Mouse (Mus musculus) forebrain, embryonic 13.5 days (tissue): ENCODE results near the gene Hdac10. TPM values are rescaled to one million over a fixed set of nuclear protein-coding genes. Genes with fewer than 3 reads are reported as not detected.

Source experiments
- ATAC-seq: fragments of 200-750 bp; cut with Nextera tagmentation; 2 replicates; pipeline ENCODE4 v1.8.0; 2017
- H3K27ac ChIP-seq: fragments of 300-500 bp; sonication (generic); 2 replicates; pipeline ENCODE4 v1.5.1; 2015; ENCODE audit warnings: inconsistent platforms, mild to moderate bottlenecking, moderate library complexity
- H3K27me3 ChIP-seq: fragments of 300-500 bp; sonication (generic); 2 replicates; pipeline ENCODE4 v1.6.1; 2015; ENCODE audit warnings: mild to moderate bottlenecking, inconsistent platforms
- H3K36me3 ChIP-seq: fragments of 300-500 bp; sonication (generic); 2 replicates; pipeline ENCODE4 v1.6.1; 2015; ENCODE audit warnings: mild to moderate bottlenecking, inconsistent platforms; ENCODE audit not compliant: poor library complexity, severe bottlenecking
- H3K4me1 ChIP-seq: fragments of 300-500 bp; sonication (generic); 2 replicates; pipeline ENCODE4 v1.6.1; 2015; ENCODE audit warnings: inconsistent platforms
- H3K4me2 ChIP-seq: fragments of 300-500 bp; sonication (generic); 2 replicates; pipeline ENCODE4 v1.6.1; 2015; ENCODE audit warnings: inconsistent platforms, mild to moderate bottlenecking, moderate library complexity
- H3K4me3 ChIP-seq: fragments of 300-500 bp; sonication (generic); 2 replicates; pipeline ENCODE4 v1.5.1; 2015; ENCODE audit warnings: mild to moderate bottlenecking, inconsistent platforms
- H3K9ac ChIP-seq: fragments of 300-500 bp; sonication (generic); 2 replicates; pipeline ENCODE4 v1.6.1; 2015; ENCODE audit warnings: mild to moderate bottlenecking, inconsistent platforms
- H3K9me3 ChIP-seq: fragments of 300-500 bp; sonication (generic); replicated peaks from 2 replicates; pipeline ENCODE4 v1.6.1; 2016; ENCODE audit warnings: inconsistent platforms
- WGBS: fragments of 180-500 bp; shearing (Covaris S2); methylation state at CpG from one replicate; pipeline ENCODE4 v1.1.7; 2015; 5-methylcytosine and 5-hydroxymethylcytosine counted together
- microRNA-seq: library from miRNA; unstranded; fragments of <30 nt; microRNA quantifications from one replicate; pipeline ENCODE4, GENCODE M21; 2016
- polyA plus RNA-seq: library from polyadenylated mRNA; unstranded; fragments of >200 nt; fragmentation: Nextera tagmentation; extraction: Ambion mirVana; gene quantifications from 2 replicates; pipeline ENCODE4 v1.2.1, GENCODE M21; 2015

Hdac10 gene
- polyA plus RNA-seq, 1 experiment from 2014 or later: 22.3 TPM

GRCm38 (mm10) chr15:89083906-89084305 lies 44.6 kb downstream of the Hdac10 start:
- Histone ChIP-seq H3K4me3 (no peak overlapping the region), H3K27ac (no peak overlapping the region), H3K4me2 (no peak overlapping the region), H3K9ac (no peak overlapping the region), H3K4me1 (peaks cover 9% of the 10 kb centered on the region), H3K27me3 (no peaks in the 10 kb centered on the region), H3K36me3 (peaks cover 70% of the 10 kb centered on the region), H3K9me3 (no peaks in the 10 kb centered on the region)
- WGBS: 97% methylated on average over 1 of the region's 1 CpGs
- ATAC-seq: no peak

- Histone ChIP-seq H3K27ac (no peak overlapping the region), H3K36me3 (peaks cover 31% of the 10 kb centered on the region), H3K9ac (peak overlapping the region; percentile 90), H3K4me1 (peaks cover 34% of the 10 kb centered on the region), H3K9me3 (no peaks in the 10 kb centered on the region), H3K4me2 (peak overlapping the region; percentile 91), H3K27me3 (no peaks in the 10 kb centered on the region), H3K4me3 (no peak overlapping the region)
- 83% methylated on average over 9 of the region's 9 CpGs for WGBS
- no peak for ATAC-seq
These were observed 50.2 kb downstream of the Hdac10 start for GRCm38 (mm10) chr15:89078208-89078836.

DNA sequence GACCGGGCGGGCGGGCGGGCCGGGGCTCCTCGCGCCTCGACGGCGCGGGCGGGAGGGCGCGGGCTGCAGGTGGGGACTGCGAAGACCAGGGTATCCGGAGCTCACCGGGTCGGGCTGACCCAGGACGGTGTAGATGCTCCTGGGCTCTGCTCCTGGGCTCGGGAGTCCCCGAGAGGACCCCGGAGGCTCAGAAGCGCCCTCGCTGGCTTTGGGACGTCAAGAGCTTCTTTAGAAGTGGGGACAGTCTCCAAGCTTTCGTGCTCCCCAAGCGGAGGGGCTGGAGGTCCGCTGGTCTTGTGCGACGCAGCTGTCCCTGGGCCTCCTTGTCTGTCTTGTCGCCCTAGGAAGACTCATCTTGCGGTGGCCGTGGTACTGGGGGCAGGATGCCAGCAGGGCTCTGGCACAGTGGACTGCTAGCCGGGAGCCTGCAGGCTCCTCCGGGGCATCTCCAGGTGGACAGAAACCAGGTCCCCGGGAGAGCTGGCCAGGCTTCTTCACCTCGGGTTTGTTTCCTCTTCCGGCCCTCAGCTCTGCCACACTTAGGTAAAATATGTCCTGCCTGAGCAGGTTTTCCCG lies 52.3 kb downstream of the Hdac10 start:
- ATAC-seq: peak; percentile 77; the same call in 1 of the 2 replicates
- H3K27me3 ChIP-seq: no peaks in the 10 kb centered on the region
- H3K27ac ChIP-seq: peak overlapping the region; percentile 76
- H3K36me3 ChIP-seq: peaks cover 11% of the 10 kb centered on the region
- WGBS: under 1% methylated on average over 37 of the region's 39 CpGs
- H3K9ac ChIP-seq: peak overlapping the region; percentile 90
- peaks cover 34% of the 10 kb centered on the region for H3K4me1 ChIP-seq
- peak overlapping the region; percentile 91 for H3K4me2 ChIP-seq
- no peaks in the 10 kb centered on the region for H3K9me3 ChIP-seq
- peak overlapping the region; percentile 74 for H3K4me3 ChIP-seq

GRCm38 (mm10) chr15:89075478-89076147 lies 52.9 kb downstream of the Hdac10 start:
- Histone ChIP-seq H3K9me3 (no peaks in the 10 kb centered on the region), H3K4me1 (peaks cover 34% of the 10 kb centered on the region), H3K9ac (peak overlapping the region; percentile 90), H3K27me3 (no peaks in the 10 kb centered on the region), H3K4me2 (peak overlapping the region; percentile 91), H3K4me3 (peak overlapping the region; percentile 74), H3K27ac (peak overlapping the region; percentile 76), H3K36me3 (0 out of 2 replicates have a peak, but pooled peaks cover 5% of the 10 kb centered on the region)
- WGBS: under 1% methylated on average over 58 of the region's 59 CpGs
- ATAC-seq: peak; percentile 91

DNA sequence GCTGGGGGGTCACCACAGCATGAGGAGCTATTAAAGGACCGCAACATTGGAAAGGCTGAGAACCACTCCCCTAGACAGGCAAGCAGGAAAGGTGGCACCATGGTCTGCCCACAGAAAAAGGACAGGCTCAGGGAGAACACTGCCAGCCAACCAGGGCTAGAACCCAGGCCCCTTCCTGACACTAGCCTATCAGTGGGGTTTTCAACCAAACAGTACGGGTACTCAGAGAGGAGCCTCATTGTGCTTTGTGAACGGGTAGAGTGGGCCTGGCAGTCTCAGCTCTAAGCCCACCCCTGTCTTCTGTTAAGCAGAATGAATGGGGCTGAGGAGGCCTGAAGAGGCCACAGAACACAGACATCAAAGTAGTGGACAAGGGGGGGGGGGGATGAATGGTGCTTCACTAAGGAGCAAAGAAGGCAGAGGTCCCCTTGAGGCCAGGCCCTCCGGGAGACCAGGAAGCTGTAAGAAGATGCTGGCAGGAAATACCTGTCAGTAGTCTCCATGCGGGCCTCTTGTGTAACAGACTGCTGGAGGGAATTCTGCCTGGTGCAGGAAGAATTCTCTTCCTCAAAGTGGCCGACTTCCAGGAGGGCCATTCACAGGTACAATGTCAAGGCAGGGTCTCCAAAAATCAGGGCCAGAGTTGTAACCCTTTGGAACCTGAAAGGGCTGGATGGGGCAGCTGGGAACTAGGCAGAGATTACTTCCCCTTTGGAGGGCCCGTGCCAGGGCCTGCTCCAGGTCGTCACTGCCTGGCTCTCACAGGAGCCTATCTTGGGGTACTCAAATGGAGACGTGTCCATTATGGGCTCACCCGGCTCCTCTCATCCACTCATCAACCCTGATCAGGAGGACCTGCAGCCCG lies 53.7 kb downstream of the Hdac10 start, which contains the start of gene Trabd:
Gene Trabd (plus strand): TSS at position 512 of the 865 bp plus-strand sequence.
- H3K4me2 ChIP-seq: peak within 1 kb of the TSS; percentile 91
- no peak for ATAC-seq

GRCm38 (mm10) chr15:89073993-89074603 lies 54.4 kb downstream of the Hdac10 start:
- Histone ChIP-seq H3K4me2 (no peak overlapping the region), H3K9ac (no peak overlapping the region), H3K27ac (no peak overlapping the region), H3K9me3 (no peaks in the 10 kb centered on the region), H3K27me3 (peaks cover under 1% of the 10 kb centered on the region; the same call in 1 of the 2 replicates), H3K4me3 (no peak overlapping the region), H3K36me3 (peaks cover 5% of the 10 kb centered on the region; the same call in 1 of the 2 replicates), H3K4me1 (peaks cover 34% of the 10 kb centered on the region)
- WGBS: 86% methylated on average over 10 of the region's 10 CpGs
- ATAC-seq: no peak

More for the DNA sequence above, 53.7 kb downstream of the Hdac10 start, which contains the start of gene Trabd:
- Histone ChIP-seq H3K9ac (peak within 1 kb of the TSS; percentile 90), H3K27me3 (no peaks in the 10 kb centered on the region), H3K9me3 (no peaks in the 10 kb centered on the region), H3K36me3 (peaks cover 3% of the 10 kb centered on the region; the same call in 1 of the 2 replicates), H3K4me3 (peak within 1 kb of the TSS; percentile 74), H3K4me1 (peaks cover 34% of the 10 kb centered on the region), H3K27ac (peak within 1 kb of the TSS; percentile 76)
- 20% methylated on average over 11 of the region's 11 CpGs for WGBS

Small RNA genes lying within 50 kb of the gene (microRNA-seq; reads per million reads assigned to microRNA genes)
- gene Mir7118: not detected

Other genes with a start within 250 kb of the Hdac10 start
- 0.13 TPM in 1 of 2 replicates, not detected in the other for gene Ttll8, start 174.3 kb downstream of the Hdac10 start, polyA plus RNA-seq
- gene Mlc1, start 149.7 kb downstream of the Hdac10 start, polyA plus RNA-seq: 20.9 and 23.8 TPM in 2 replicates
- not detected in 2 replicates for gene Mov10l1, start 145.8 kb downstream of the Hdac10 start, polyA plus RNA-seq
- 2.3 and 2.4 TPM in 2 replicates for gene Panx2, start 69.0 kb downstream of the Hdac10 start, polyA plus RNA-seq
- 40.4 and 45.1 TPM in 2 replicates for gene Trabd, start 53.6 kb downstream of the Hdac10 start, polyA plus RNA-seq
- gene Selenoo, start 39.6 kb downstream of the Hdac10 start, polyA plus RNA-seq: 20.9 and 22.5 TPM in 2 replicates
- gene Tubgcp6, start 5.6 kb downstream of the Hdac10 start, polyA plus RNA-seq: 16.8 and 19.8 TPM in 2 replicates
- 9.1 and 11.7 TPM in 2 replicates for gene Mapk12, start 12.0 kb upstream of the Hdac10 start, polyA plus RNA-seq
- 43.0 and 45.5 TPM in 2 replicates for gene Mapk11, start 20.9 kb upstream of the Hdac10 start, polyA plus RNA-seq
- 101 and 130 TPM in 2 replicates for gene Plxnb2, start 52.1 kb upstream of the Hdac10 start, polyA plus RNA-seq
- gene Dennd6b, start 67.8 kb upstream of the Hdac10 start, polyA plus RNA-seq: 40.7 and 47.7 TPM in 2 replicates
- 68.5 and 71.7 TPM in 2 replicates for gene Ppp6r2, start 82.9 kb upstream of the Hdac10 start, polyA plus RNA-seq
- 66.0 and 76.1 TPM in 2 replicates for gene Sbf1, start 186.6 kb upstream of the Hdac10 start, polyA plus RNA-seq
- not detected in 2 replicates for gene Adm2, start 194.0 kb upstream of the Hdac10 start, polyA plus RNA-seq
- gene Miox, start 205.7 kb upstream of the Hdac10 start, polyA plus RNA-seq: not detected in 2 replicates
- gene Lmf2, start 227.0 kb upstream of the Hdac10 start, polyA plus RNA-seq: 34.4 and 38.6 TPM in 2 replicates
- gene Ncaph2, start 227.0 kb upstream of the Hdac10 start, polyA plus RNA-seq: 156 and 170 TPM in 2 replicates
- 4.0 and 7.4 TPM in 2 replicates for gene Sco2, start 245.1 kb upstream of the Hdac10 start, polyA plus RNA-seq
- gene Tymp, start 248.3 kb upstream of the Hdac10 start, polyA plus RNA-seq: 1.8 and 1.9 TPM in 2 replicates